Mouse (Mus musculus): ENCODE measurements around the gene Tcf7.

DNA sequence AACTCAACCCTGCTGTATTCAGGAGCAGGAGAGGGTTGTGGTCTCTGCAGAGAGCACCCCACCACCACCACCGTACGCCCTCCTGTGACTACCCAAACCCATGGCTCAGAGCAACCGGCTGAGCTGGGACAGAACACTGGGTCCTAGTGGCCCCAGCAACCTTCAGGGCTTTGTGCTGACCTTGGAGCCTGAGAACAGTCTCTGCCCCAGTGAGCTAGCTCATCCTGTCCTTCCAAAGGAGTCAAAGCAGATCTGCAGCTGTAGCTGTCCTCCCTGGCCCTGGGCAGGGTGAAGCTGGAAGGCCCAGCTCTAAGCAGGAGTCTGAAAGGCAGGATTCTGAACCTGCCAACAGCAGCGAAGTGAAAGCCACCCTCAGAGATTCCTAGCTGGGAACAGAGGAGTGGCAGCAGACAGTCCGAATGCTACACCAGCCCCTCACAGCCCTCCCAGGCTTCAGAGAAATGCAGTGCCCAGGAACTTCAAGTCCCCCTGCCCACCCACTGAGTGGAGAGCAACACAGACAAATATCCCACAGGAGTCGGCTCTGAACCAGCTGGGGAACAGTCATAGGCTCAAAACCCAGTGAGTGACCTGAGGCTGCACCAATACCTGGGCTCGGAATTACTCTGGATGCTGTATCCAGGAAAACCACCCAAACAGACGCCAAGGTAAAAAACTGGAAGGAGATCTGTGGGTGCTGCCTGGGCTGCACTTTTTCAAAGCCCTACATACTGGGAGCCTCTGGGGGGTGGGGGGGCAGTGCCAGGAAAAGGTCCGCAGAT lies 6.8 kb downstream of the Tcf7 start:
- TF ChIP-seq POLR2A (IDR thresholded peaks at IDR 0.05; ENCODE audit: borderline replicate concordance, control insufficient read depth, low read depth, low read length) (no peak), CTCF (IDR thresholded peaks at IDR 0.05; ENCODE audit: control insufficient read depth, insufficient read depth, low read length) (no peak)
